Mouse (Mus musculus): ENCODE measurements around the gene Zglp1.

DNA sequence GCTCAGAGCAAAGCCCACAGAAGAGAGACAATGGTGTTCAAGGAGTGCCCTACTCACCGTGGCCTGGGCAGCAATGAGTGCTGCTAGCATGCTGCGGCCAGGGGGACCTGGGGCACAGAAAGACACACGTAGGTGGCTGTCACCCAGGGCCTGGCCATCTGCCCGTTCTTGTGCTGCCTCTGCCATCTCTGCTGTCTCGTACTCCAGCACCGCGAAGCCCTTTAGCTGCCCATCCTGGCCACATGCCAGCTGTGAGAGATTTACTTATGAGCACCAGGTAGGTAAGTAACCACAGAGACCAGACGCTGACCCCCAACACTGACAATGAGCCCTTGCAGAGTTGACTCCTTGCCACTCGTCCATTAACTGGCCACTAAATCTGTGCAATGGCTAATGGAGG lies 14.2 kb upstream of the Zglp1 start:
- TF ChIP-seq CTCF (IDR thresholded peaks at IDR 0.05; ENCODE audit: low read depth, low read length): no peak
- no peak for TF ChIP-seq POLR2A (IDR thresholded peaks at IDR 0.05; ENCODE audit: extremely low read depth, insufficient read depth, low read length)
